Comparison of ENCODE assay signal across 17 mouse cellular contexts in the genomic region with DNA sequence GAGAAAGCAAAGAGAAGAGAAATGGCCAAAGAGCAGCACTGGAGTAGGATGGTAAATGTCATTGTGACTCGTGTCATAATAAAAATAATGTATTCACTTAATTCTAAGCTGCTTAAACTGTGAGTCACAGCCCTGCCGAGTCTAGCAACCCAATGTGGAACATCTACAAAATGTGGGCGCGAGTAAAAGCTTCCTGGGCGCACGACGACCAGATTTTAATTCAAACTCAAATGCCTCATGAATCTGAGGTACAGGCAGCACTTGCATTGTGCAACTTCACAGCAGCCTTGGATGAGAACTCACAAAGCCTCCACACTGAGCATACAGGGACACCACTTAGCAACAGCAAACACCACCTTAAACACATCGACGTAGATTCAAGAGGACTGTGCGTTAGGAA.
A peak's percentile ranks its signal among the peaks of the same experiment; 100 is the strongest.
DNase-seq lines count a peak whose midpoint lies in the region.
"Had no signal": no experiment of that assay in that cellular context is flagged by ENCODE, and none has a peak within 500 bp of the region (broad histone marks: within the 10 kb centered on the region; RNA-seq: fewer than 3 reads in every experiment).

No protein-coding gene starts in this region.

- peak; percentile 38 for DNase-seq in layer of hippocampus, adult 9-11 months
- no peak for DNase-seq in layer of hippocampus, adult 9-10 months (ENCODE audit: low spot score)
- peak; percentile 14 to 32 for DNase-seq in right cerebral cortex, adult 2 months (ENCODE audit: low spot score in 2 of 2)
- DNase-seq in right cerebral cortex, postnatal 10 days (ENCODE audit: low spot score in 2 of 2), result no peak
- DNase-seq in layer of hippocampus, postnatal 36 days, result peak; percentile 7 to 12
- DNase-seq in right cerebral cortex, postnatal 36 days (ENCODE audit: low spot score in 2 of 2), result peak; percentile 11 to 21
- no peak for DNase-seq in liver
- DNase-seq in T-cell, adult 2 months (ENCODE audit: low spot score), result no peak
- DNase-seq: adrenal gland, postnatal 25 days; cerebellum, adult 18-20 months; cerebellum, postnatal 36 days; heart, postnatal 10 days; kidney, adult 2 months; kidney, postnatal 10 days; lung, adult 2 months; retina, postnatal 1 day; thymus, adult 2 months had no signal

Comparison
In these comparisons a context has a peak if more than half of its experiments do, and no peak if none do; other contexts are left out.
1. DNase-seq: peak in layer of hippocampus, adult 9-11 months (single experiment), right cerebral cortex, adult 2 months (2 of 2), layer of hippocampus, postnatal 36 days (2 of 2) and right cerebral cortex, postnatal 36 days (2 of 2); none in layer of hippocampus, adult 9-10 months (single experiment), right cerebral cortex, postnatal 10 days (0 of 2), liver (single experiment) and T-cell, adult 2 months (single experiment).